Mouse (Mus musculus) MEL (cell line): ENCODE data around the gene Naa38.

ENCODE experiments used
- CHD1 ChIP-seq: IDR thresholded peaks from 2 replicates; pipeline ENCODE4 v1.6.1; 2012; ENCODE audit warnings: low read depth, mild to moderate bottlenecking, inconsistent platforms, low read length, improper control_type of control experiment
- CHD2 ChIP-seq: IDR thresholded peaks from 2 replicates; pipeline ENCODE4 v1.6.1; 2011; ENCODE audit warnings: low read length, improper control_type of control experiment
- CTCF ChIP-seq, 3 experiments: IDR thresholded peaks in 2 of 3; conservative IDR thresholded peaks in 1 of 3; 2 replicates each; pipeline ENCODE4 v1.5.1; 2011 to 2012; ENCODE audit warnings: low read length in 3 of 3, low read depth in 2 of 3, mild to moderate bottlenecking in 2 of 3, improper control_type of control experiment in 1 of 3, inconsistent platforms in 1 of 3, mixed read lengths in 1 of 3, moderate library complexity in 1 of 3; ENCODE audit not compliant: control insufficient read depth in 1 of 3, insufficient read depth in 1 of 3, poor library complexity in 1 of 3, severe bottlenecking in 1 of 3
- EP300 ChIP-seq, 2 experiments: IDR thresholded peaks; 2 replicates each; pipeline ENCODE4 v1.6.1; 2011; ENCODE audit warnings: improper control_type of control experiment in 2 of 2, low read length in 2 of 2, low read depth in 1 of 2, mild to moderate bottlenecking in 1 of 2
- HCFC1 ChIP-seq: IDR thresholded peaks from 2 replicates; pipeline ENCODE4 v1.6.1; 2012; ENCODE audit warnings: low read depth, mild to moderate bottlenecking, inconsistent platforms, low read length, improper control_type of control experiment, moderate library complexity
- MAFK ChIP-seq: IDR thresholded peaks from 2 replicates; pipeline ENCODE4 v1.6.1; 2011; ENCODE audit warnings: low read depth, mild to moderate bottlenecking, low read length, improper control_type of control experiment, borderline replicate concordance
- POLR2A ChIP-seq, 2 experiments: IDR thresholded peaks; 2 replicates each; pipeline ENCODE4 v1.6.1; 2011 to 2012; ENCODE audit warnings: low read length in 2 of 2, mild to moderate bottlenecking in 2 of 2, control low read depth in 1 of 2, improper control_type of control experiment in 1 of 2, low read depth in 1 of 2, moderate library complexity in 1 of 2; ENCODE audit not compliant: control insufficient read depth in 1 of 2, insufficient read depth in 1 of 2, poor library complexity in 1 of 2
- ZMIZ1 ChIP-seq: IDR thresholded peaks from 2 replicates; pipeline ENCODE4 v1.6.1; 2012; ENCODE audit warnings: low read depth, mild to moderate bottlenecking, inconsistent platforms, low read length, improper control_type of control experiment, moderate library complexity

DNA sequence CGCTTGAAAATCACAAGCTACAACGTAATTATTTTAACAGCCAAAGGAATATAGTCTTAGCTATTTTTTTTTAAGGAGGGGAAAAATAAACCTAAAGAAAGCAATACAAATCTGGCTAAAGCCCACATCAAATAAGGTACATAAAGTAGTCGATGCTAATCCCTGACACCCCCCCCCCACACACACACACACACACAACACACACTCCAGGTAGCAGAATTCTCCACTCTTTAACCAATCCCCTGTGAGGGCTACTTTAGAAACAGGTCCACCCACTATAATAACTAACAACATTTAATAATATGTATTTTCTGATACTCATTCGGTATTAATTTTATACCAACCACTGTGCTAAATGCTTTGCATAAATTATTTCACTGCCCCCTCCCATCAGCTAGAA, 21.2 kb downstream of the Naa38 start:
- TF ChIP-seq CHD1 (no peak), CHD2 (no peak), CTCF (IDR thresholded peaks at IDR 0.05 in 2 of 3, conservative IDR thresholded peaks at IDR 0.05 in 1 of 3; ENCODE audit: control insufficient read depth in 1 of 3, insufficient read depth in 1 of 3, low read depth in 2 of 3, low read length in 3 of 3, poor library complexity in 1 of 3, severe bottlenecking in 1 of 3) (no peak), ZMIZ1 (no peak), POLR2A (IDR thresholded peaks at IDR 0.05; ENCODE audit: control insufficient read depth in 1 of 2, insufficient read depth in 1 of 2, low read depth in 1 of 2, low read length in 2 of 2, poor library complexity in 1 of 2) (no peak), HCFC1 (no peak), EP300 (IDR thresholded peaks at IDR 0.05; ENCODE audit: low read depth in 1 of 2, low read length in 2 of 2) (no peak), MAFK (no peak)
